In genomic region chr13:63245218-63245617, GRCm38 (mm10) we compare ENCODE assay signal across 13 mouse cellular contexts.
DNase-seq lines count a peak whose midpoint lies in the region; ATAC-seq and TF ChIP-seq lines count a peak whose summit lies in the region.
"Had no signal": no experiment of that assay in that cellular context is flagged by ENCODE, and none has a peak within 500 bp of the region (broad histone marks: within the 10 kb centered on the region; RNA-seq: fewer than 3 reads in every experiment).

No protein-coding gene starts in this region.

- H3ac ChIP-seq in C2C12 (ENCODE audit: control insufficient read depth, insufficient read length, low read depth): no peak overlapping the region

- POLR2A ChIA-PET in Patski (lab: Charles Lee): interaction anchor here (0.8 to 2.7 kb wide), 11 partner anchors 9 to 199 kb away, joined by 3 to 21 read pairs (median 4); no protein-coding TSS in a partner anchor

- intact Hi-C loops in heart, postnatal 14 days (cut with DNase I): loop anchor here (5.0 kb wide), 1 partner anchor 273 kb away; no protein-coding TSS in a partner anchor

- in situ Hi-C loops in Patski (cut with MboI; ENCODE audit: low pct_unique_long_range_greater_than_20kb): loop anchor here (10.0 kb wide), 1 partner anchor 280 kb away; the partner anchor contains the start of gene 2010111I01Rik

- CTCF ChIA-PET in Patski (lab: Charles Lee): interaction anchor here (1.3 to 7.1 kb wide), 6 partner anchors 9 to 199 kb away, joined by 3 to 50 read pairs (median 9); no protein-coding TSS in a partner anchor

- no peaks in the 10 kb centered on the region for H3K27me3 ChIP-seq in heart, embryonic 15.5 days
- H3K27me3 ChIP-seq in C2C12 (ENCODE audit: control insufficient read depth, insufficient read depth, insufficient read length) (no peaks in the 10 kb centered on the region), Patski (no peaks in the 10 kb centered on the region)
- H3K27me3 ChIP-seq in limb, embryonic 15.5 days: no peaks in the 10 kb centered on the region
- no peaks in the 10 kb centered on the region for H3K27me3 ChIP-seq in thymus, adult 2 months (ENCODE audit: control insufficient read depth, insufficient read depth, low read length)

- 34% methylated on average over 9 of the region's 9 CpGs for WGBS in heart, embryonic 15.5 days
- 15% methylated on average over 9 of the region's 9 CpGs for WGBS in limb, embryonic 15.5 days
- 65% methylated on average over 9 of the region's 9 CpGs for WGBS in thymus, adult 2 months

- peak overlapping the region; percentile 39 for H3K4me2 ChIP-seq in heart, embryonic 15.5 days
- peak overlapping the region; percentile 41 for H3K4me2 ChIP-seq in limb, embryonic 15.5 days

- no peak for DNase-seq in heart, postnatal 14 days
- DNase-seq in Patski (ENCODE audit: low read depth, low spot score): no peak
- DNase-seq in thymus, postnatal 0 days (ENCODE audit: low spot score): no peak
- no peak for DNase-seq in thymus, adult 2 months
- DNase-seq: adrenal gland, postnatal 25 days; cerebellum, postnatal 36 days; gastrocnemius, postnatal 10 days; right cerebral cortex, postnatal 4 days had no signal

- peak overlapping the region; percentile 74 for H3K27ac ChIP-seq in heart, embryonic 15.5 days
- H3K27ac ChIP-seq in limb, embryonic 15.5 days: peak overlapping the region; percentile 89
- no peak overlapping the region for H3K27ac ChIP-seq in thymus, adult 2 months (ENCODE audit: control insufficient read depth, insufficient read depth, low read length)
- H3K27ac ChIP-seq: liver, embryonic 14.5 days had no signal

- H3K4me1 ChIP-seq in heart, embryonic 15.5 days (replicated peaks): peaks cover 68% of the 10 kb centered on the region
- peaks cover 61% of the 10 kb centered on the region for H3K4me1 ChIP-seq in limb, embryonic 15.5 days
- peaks cover 44% of the 10 kb centered on the region for H3K4me1 ChIP-seq in thymus, adult 2 months (replicated peaks; ENCODE audit: control insufficient read depth, insufficient read depth, low read length)

- H3K9ac ChIP-seq in heart, embryonic 15.5 days: no peak overlapping the region
- H3K9ac ChIP-seq in limb, embryonic 15.5 days: no peak overlapping the region
- H3K9ac ChIP-seq: liver, embryonic 14.5 days had no signal

- H3K36me3 ChIP-seq in heart, embryonic 15.5 days: no peaks in the 10 kb centered on the region
- H3K36me3 ChIP-seq in C2C12 (ENCODE audit: control insufficient read depth, insufficient read depth): peaks cover 66% of the 10 kb centered on the region
- peaks cover 3% of the 10 kb centered on the region for H3K36me3 ChIP-seq in limb, embryonic 15.5 days
- no peaks in the 10 kb centered on the region for H3K36me3 ChIP-seq in thymus, adult 2 months (ENCODE audit: control insufficient read depth, insufficient read depth, low read length)

- peaks cover 100% of the 10 kb centered on the region for H3K79me2 ChIP-seq in C2C12 (ENCODE audit: control insufficient read depth, insufficient read depth)

- peak overlapping the region; percentile 13; the same call in 1 of the 2 replicates for H3K4me3 ChIP-seq in heart, embryonic 15.5 days
- H3K4me3 ChIP-seq in C2C12 (ENCODE audit: insufficient read depth, poor library complexity, severe bottlenecking): no peak overlapping the region
- H3K4me3 ChIP-seq in limb, embryonic 15.5 days: peak overlapping the region; percentile 81
- no peak overlapping the region for H3K4me3 ChIP-seq in thymus, adult 2 months (ENCODE audit: control insufficient read depth, insufficient read depth, low read length)

- TF ChIP-seq POLR2A in thymus, adult 2 months (IDR thresholded peaks at IDR 0.05; ENCODE audit: control insufficient read depth, extremely low read depth, insufficient read depth, low read length, poor library complexity): no peak

- H3K9me3 ChIP-seq in heart, embryonic 15.5 days (replicated peaks): no peaks in the 10 kb centered on the region
- H3K9me3 ChIP-seq in limb, embryonic 15.5 days: no peaks in the 10 kb centered on the region
- H3K9me3 ChIP-seq: G1E had no signal

- TF ChIP-seq CTCF in C2C12 (IDR thresholded peaks at IDR 0.05; ENCODE audit: control insufficient read depth, insufficient read depth, insufficient read length): no peak
- TF ChIP-seq CTCF in Patski (IDR thresholded peaks at IDR 0.05): no peak
- no peak for TF ChIP-seq CTCF in thymus, adult 2 months (IDR thresholded peaks at IDR 0.05; ENCODE audit: borderline replicate concordance, control insufficient read depth, extremely low read depth, insufficient read depth, low read length, poor library complexity)

- peaks cover 95% of the 10 kb centered on the region for H3K79me3 ChIP-seq in C2C12 (ENCODE audit: low read depth)

- no peak for ATAC-seq in heart, embryonic 15.5 days (replicated peaks; ENCODE audit: insufficient number of reproducible peaks, insufficient read depth, low FRiP score, low read depth)
- ATAC-seq in Patski: peak; percentile 1
- ATAC-seq in limb, embryonic 15.5 days (ENCODE audit: insufficient number of reproducible peaks, low FRiP score, low TSS enrichment, low read depth): no peak

TF ChIP-seq in C2C12, 6 proteins besides CTCF, POLR2A, EP300 and RAD21:
- peak; percentile 97 for TF ChIP-seq MYOD1 (IDR thresholded peaks at IDR 0.05; ENCODE audit: control insufficient read depth, insufficient read length, low read depth)
- TF ChIP-seq FOSL1 (IDR thresholded peaks at IDR 0.05; ENCODE audit: insufficient read depth, low read length, poor library complexity, severe bottlenecking): no peak

Comparison
In these comparisons a context has a peak if more than half of its experiments do, and no peak if none do; other contexts are left out.
1. H3K4me3 ChIP-seq: peak in heart, embryonic 15.5 days (single experiment) and limb, embryonic 15.5 days (single experiment); none in C2C12 (single experiment) and thymus, adult 2 months (single experiment).